Mouse (Mus musculus) ovary, postnatal 36 days (tissue): ENCODE results near the gene 2010111I01Rik.
A peak's percentile ranks its signal among the peaks of the same experiment; 100 is the strongest.
"Not testable (repeated sequence)": the region's sequence is repeated elsewhere in the genome, so short reads cannot be mapped to it uniquely, and the experiment has no call there.

Source experiments
- DNase-seq: peaks from one replicate; pipeline ENCODE4 v3.0.0; 2022; ENCODE audit warnings: low spot score, mixed read lengths

2010111I01Rik gene

GRCm38 (mm10) chr13:63206396-63206795 is 241.7 kb downstream of the 2010111I01Rik start:
- no peak for DNase-seq

DNA sequence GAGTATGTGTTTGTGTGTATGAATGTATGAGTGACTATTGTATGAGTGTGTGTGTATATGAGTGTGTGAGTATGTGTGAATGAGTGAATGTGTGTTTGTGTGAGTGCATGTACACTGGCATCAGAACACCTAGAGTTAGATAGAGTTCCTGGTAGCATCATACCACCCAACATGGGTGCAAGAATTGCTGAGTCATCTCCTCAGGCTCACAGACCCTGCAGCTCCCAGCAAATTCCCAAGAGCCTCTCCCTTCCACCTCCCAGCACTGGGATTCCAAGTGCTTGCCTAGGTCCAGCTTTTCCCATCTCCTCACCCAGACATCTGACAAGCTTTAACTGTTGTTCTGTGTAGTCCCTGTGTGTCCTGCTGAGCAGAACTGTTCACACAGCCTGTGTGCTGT is 251.8 kb downstream of the 2010111I01Rik start:
- DNase-seq: no peak

- DNase-seq: no peak
Observed at GRCm38 (mm10) chr13:63223026-63223770, 258.5 kb downstream of the 2010111I01Rik start.

- DNase-seq: no peak
Observed at GRCm38 (mm10) chr13:63225796-63226583, 261.3 kb downstream of the 2010111I01Rik start.

DNA sequence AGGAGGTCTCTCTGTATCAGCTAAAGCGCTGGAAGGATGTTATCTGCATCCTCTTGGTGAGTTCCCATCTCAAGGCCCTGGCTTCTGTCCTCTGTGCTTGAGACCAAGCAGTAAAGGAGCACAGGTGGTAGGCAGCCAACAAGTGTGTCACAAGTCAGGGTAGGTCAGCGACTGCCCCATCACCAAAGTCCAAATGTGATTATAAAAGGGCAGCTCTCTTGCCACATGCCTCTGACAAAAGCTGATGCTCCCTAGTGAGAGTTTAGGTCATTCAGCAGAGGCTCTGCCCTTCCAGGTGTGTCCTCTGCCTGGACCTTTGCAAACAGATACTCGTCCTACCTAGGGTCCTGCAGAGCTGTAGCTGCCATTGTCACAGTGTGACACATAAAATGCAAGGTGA is 263.1 kb downstream of the 2010111I01Rik start:
- DNase-seq: no peak

DNA sequence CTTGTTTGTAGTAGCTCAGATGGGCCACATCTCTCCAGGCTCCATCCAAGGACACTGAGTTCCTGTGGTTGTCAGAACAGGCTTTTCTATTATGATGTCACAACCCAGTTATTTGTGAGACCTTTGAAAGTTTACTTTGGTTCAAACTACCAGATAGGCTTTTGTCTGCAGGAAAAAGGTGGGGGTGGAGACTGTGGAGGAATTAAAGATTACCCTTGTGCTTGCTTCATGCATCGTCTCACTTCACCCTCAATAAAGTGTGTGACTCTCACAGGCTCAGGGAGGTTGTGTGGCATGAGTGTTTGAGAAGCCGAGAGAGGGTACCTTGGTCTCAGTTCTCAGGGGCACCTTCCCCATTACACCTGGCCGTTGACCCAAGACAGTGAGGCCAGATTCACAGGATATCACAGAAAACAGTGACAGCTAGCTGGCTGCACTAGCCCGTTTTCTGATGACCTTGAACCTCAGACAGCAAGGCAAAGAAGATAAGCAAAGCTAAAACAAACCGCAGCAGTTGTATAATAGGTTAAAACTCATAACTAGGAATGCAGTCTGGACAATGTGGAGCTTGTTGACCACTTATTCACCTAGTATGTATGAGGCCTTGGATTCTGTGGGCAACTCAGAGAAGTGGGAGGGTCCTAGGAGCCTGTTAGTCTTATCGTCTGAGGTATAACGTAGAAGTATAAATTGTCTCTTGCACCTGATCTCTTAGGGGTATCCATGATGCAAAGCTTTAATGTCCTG is 266.4 kb downstream of the 2010111I01Rik start:
- DNase-seq: no peak

- DNase-seq: no peak
Observed at GRCm38 (mm10) chr13:63231702-63232070, 267.0 kb downstream of the 2010111I01Rik start.

DNA sequence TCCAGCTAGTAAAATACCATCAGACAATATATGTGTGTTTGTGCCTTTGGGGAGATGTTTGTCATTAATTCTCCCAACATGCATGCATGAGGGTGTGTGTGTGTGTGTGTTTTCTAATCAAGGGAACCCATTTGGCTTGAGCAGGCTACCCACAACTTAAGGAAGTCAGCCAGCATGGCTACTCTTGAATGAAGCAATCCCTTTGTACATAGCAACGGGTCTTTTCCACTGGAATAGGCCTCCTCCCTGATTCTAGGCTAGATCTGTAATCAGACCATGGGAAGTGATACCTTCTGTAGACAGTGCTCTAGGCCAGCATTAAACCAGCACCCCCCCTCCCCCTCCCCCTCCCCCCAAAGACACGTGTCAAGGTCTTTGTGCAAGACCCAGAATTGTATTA is 267.9 kb downstream of the 2010111I01Rik start:
- no peak for DNase-seq

GRCm38 (mm10) chr13:63234520-63234919 is 269.8 kb downstream of the 2010111I01Rik start:
- not testable (repeated sequence) for DNase-seq

- DNase-seq: no peak
Observed at GRCm38 (mm10) chr13:63235551-63235950, 270.9 kb downstream of the 2010111I01Rik start.

DNA sequence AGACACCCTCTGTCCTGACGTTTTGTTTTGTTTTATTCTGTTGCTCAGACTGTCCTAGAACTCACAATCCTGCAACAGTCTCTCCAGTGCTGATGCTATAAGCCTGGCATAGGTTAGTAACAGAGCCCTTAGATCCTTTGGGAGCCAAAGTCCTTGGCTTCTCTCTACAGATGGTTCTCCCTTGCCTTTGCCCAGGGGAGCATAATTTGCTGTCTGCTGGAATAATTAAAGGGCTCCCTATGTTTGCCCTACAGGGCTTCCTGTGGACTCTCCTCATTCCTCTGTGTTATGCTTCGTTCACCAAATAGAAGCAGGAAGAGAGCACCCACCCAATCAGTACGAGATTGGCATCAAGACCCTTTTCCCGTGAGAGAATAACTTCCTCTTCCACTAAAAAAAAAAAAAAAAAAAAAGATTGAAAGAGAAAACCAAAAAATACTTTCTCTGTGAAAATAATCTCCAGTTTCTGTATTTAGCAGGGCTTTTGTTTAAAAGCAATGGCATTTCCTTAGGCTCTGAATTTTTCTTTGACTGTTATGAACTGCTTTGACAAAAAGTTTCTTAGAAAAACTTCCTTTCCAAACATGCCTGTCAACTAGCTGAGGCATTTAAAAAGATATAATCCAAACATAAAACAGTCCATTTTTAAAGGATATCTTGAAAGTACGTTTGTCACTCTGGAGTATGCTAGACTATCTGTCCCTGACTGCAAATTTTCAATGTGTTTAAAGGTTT is 271.6 kb downstream of the 2010111I01Rik start:
- no peak for DNase-seq

GRCm38 (mm10) chr13:63238045-63238444 is 273.4 kb downstream of the 2010111I01Rik start:
- no peak for DNase-seq

DNA sequence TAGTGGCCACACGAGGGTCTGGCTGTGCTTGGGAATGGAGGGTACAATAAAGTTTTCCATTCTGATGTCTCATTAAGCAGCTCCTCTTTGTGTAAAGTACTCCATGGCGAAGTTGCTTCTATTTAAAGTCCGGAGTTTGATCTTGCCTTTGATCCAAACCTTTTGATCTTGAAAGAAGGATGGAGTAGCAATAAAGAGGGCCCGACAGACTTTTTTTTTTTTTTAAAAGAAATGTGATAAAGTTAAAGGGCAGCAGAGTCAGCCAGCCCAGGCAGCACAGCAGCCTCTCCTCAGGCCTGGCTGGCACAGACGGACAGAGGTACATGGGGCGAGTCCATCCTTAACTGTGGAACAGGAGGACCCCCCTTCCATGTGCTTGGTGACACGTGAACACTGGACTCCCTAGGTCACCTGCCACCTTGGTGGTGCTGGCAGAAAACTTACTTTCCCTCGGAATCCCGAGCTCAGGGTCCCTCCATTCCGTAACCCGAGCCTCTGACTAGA is 274.7 kb downstream of the 2010111I01Rik start:
- no peak for DNase-seq

GRCm38 (mm10) chr13:63239877-63240671 is 275.4 kb downstream of the 2010111I01Rik start:
- peak; percentile 87 for DNase-seq

DNA sequence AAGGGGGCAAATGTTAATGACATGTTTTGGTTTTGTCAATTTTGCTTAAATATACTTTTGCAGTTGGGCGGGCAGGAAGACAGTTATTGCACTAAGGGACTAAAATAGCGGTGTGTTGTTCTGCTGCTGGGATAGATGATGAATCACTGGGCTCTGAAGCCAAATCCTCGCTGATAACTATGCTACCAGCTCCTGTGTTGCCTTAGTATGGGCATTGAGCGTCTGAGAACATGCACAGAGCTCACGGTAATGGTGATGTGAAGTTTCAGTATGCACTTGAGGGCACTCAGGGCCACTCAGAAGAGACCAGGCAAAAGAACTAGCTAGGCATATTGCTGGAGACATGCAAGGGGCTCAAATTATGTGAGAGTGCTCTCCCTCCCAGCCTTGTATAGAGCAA is 276.1 kb downstream of the 2010111I01Rik start:
- DNase-seq: no peak

- no peak for DNase-seq
Observed at GRCm38 (mm10) chr13:63241665-63242064, 277.0 kb downstream of the 2010111I01Rik start.

- DNase-seq: no peak
Observed at GRCm38 (mm10) chr13:63242401-63243192, 277.9 kb downstream of the 2010111I01Rik start.

- no peak for DNase-seq
Observed at GRCm38 (mm10) chr13:63243586-63243985, 278.9 kb downstream of the 2010111I01Rik start.

DNA sequence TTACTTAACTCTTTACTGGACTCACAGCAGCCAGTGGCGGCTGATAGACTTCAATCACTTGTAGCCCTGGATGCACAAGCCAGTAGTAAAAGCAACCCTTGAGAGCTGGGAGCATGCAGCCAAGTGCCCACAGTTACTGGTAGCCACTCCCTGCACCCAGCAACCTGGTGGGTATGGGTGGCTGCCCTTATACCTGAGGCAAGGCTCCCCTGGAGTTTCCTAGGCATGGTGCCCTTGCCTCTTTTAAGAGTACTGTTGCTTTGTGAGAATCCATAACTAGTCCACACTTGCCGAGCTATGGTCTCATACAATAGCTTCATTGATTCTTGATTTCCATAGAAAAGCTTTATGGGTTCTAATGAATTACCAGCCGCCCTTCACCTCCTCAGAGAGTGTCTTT is 279.7 kb downstream of the 2010111I01Rik start:
- no peak for DNase-seq

DNA sequence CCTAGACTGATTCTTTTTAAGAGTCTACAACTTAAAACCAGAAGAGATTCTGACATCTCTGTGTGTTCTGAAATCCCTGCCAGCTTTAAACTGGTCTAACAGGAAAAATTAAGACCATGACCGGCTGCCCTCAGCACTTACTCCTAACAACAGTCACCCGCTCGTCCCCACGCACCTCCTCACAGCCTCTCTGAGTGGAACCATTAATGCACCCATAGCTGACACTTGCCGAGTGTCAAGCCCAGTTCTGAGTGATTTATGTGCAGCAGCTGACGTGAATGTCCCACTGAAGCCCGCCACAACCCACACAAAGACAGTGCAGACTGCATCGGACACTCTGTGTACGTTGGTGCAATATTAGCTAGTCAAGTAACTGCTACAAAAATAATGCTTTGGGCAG is 280.5 kb downstream of the 2010111I01Rik start:
- no peak for DNase-seq
